Mouse (Mus musculus) left cerebral cortex, postnatal 10 days (tissue): ENCODE measurements around the gene Gramd1b. TPM values are rescaled to one million over a fixed set of nuclear protein-coding genes. Genes with fewer than 3 reads are reported as not detected.

Experiments used
- DNase-seq, 2 experiments: peaks; one replicate each; pipeline ENCODE4 v3.0.0; 2021 to 2022; ENCODE audit warnings: low spot score in 2 of 2, mixed read lengths in 1 of 2; ENCODE audit errors: extremely low spot score in 1 of 2
- intact Hi-C: fragments of 180-260 bp; cut with DNase I; formaldehyde crosslinking; loops from one replicate; pipeline ENCODE4 v1.15.1; 2025
- total RNA-seq, 2 experiments: library from RNA; stranded (reverse); gene quantifications; 2 replicates each; pipeline ENCODE4 v1.2.3; 2021

The Gramd1b gene
- total RNA-seq, 2 experiments from 2014 or later: 128 to 136 TPM

DNA sequence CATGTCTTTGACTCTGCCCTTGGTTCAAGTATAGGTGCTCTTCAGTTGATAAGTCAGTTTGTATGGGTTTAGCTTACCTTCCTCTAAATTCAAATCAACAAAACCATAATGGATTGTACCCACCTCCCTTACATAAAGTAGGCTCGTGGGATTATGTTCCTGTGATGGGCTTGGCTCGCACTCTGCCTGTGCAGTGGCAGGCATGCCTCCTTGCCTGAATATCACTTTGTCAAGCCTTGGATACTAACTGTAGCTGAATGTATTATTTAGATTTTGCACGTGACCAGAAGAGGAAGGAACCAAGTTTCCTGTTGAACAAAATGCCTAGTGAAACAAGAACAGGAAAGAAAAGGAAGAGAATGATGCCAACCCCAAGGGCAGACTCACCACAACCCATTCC, 260.1 kb downstream of the Gramd1b start:
- intact Hi-C loops: loop anchor here (5.0 kb wide), 1 partner anchor 44 kb away; no protein-coding TSS in a partner anchor
- DNase-seq: no peak

DNA sequence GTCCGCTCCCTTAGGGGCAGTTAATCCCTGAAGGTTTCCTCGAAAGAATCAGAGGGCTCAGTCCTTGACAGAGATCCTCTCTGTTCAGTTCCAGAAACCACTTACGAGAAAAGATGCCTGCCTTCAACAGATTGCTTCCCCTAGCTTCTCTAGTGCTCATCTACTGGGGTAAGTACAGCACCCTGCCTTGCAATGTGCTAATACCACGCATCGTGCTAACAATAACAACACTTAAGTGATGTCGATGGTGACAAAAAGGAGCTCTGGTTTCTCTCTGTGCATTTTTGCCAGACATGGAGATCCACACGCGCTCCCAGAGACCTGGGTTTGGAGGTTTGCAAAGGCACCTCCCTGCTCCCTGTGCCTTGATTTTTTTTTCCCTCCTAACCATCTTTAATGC, 261.3 kb downstream of the Gramd1b start:
- intact Hi-C loops: loop anchor here (5.0 kb wide), 1 partner anchor 43 kb away; no protein-coding TSS in a partner anchor
- DNase-seq: no peak

DNA sequence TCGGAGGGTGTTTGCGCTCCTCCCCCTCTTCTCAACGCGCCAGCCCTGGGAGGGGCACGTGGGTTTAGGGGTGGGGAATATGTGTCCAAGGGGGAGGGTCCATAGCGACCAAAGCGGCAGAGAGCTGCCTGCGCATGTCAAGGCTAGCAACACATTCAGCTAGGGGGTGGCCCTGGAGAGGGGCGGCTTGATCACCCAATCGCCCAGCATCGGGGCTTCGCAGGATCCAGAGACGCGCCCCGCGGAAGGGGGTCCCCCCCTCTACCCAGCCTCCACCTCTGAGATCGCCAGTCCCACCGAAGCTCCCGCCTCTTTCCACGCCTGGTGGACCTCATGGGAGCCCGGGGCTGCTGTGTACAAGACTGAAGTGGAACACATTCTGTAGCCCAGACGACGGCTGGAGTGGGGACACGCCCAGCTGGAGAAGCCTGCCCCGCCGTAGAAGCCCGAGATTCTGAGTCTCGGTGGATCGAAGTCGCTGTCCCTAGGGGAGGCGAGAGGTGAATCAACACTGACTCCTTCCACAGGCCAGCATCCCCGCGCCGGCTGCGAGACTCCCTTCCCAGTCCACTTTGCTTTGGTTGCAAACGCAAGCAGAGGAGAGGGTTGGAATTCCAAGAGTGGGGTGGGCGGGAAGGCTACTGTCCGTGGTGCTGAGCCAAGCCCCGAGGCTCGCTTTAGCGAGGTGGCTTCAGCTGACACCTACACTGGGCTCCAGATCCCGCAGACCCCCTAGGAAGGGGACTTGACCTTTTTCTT, 261.9 kb downstream of the Gramd1b start, which contains the start of gene Scn3b:
Scn3b (plus strand) TSS at position 115 of the 759 bp plus-strand sequence.
- intact Hi-C loops: no loop called here
- peak; percentile 90 to 91 for DNase-seq

DNA sequence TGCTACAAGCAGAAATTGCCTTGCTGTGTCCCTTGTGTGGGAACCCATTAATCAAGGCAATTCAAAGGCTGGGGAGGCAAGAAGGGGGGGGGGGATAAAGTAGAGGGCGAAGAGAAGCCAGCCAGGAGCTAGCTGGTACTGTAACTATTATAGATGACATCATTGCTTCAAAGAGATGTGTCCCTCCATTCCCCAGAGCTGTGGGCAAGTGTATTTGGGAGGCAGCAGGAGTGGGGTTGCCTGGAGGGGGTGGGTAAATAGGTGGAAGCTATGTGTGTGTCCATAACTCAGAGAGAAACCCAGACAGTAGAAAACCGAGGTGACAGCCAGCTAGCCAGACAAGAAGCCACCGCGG, 262.5 kb downstream of the Gramd1b start:
- intact Hi-C loops: no loop called here
- no peak for DNase-seq

DNA sequence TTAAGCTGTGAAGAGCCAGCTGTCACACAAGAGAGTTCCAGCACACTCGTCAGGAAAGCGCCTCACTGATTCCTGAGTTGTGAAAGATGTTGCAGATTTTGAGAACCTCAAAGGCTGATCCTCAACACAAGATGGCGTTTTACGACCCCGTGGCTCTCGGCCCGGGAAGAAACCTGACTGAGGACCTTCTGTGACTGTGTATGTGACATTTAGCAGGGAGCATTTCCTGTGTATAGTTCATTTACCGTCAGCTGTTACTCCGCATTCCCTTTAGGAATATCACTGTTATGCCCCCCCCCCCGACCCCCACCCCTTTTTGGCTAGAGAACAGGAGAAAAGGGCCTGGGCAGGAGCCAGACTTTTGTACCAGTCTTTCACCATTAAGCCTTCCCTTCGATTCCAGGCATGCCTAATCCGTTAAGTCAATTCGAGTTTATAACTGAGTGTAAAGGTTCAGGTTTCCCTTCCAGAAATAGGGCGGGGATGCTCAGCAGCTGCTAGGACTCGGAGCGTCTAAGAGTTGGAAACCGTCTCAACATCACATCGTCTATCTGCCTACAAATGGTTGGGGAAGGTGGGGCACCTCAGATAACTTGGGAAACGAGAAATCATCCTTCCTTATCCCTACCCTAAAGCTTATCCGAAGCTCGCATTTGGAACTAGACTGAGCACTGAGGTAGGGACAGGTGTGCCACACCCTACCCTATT, 263.0 kb downstream of the Gramd1b start:
- intact Hi-C loops: no loop called here
- no peak for DNase-seq

DNA sequence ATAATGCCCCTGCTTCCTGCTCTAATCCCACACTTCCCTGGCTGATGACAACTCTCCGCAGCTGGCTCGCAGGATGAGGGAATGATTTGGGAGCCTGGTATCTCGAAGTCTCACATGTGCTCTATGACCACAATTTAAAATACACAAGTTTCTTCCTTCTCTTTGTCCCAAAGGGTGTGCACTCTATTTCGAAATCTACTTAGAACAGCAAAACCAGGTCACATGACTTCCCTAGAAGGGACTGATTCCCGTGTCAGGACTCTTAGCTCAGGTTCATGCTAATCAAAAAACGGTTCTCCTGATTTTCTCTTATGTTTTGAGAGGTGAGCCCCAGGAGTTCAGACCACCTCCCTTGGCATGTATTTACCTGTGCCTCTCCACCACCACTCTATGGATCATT, 267.3 kb downstream of the Gramd1b start:
- intact Hi-C loops: no loop called here
- no peak for DNase-seq

DNA sequence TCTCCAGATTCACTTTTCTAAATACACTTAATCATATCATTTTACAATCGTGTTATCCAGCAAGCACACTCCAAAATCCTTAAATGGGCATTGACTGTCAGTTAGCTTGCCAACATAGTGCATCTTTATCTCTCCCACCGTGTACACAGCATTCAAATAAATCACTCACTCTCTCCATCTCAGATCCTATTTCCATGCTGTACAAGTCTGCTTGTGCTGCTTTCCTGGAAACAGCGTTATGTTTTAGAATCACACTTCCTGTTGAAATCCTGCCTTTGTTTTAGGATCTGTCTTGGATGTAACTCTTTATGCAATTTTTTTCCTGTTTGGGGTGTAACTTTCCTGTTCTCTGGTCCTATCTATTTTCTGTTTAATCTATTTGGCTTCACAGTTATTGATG, 278.7 kb downstream of the Gramd1b start:
- DNase-seq: no peak
- intact Hi-C loops: no loop called here

DNA sequence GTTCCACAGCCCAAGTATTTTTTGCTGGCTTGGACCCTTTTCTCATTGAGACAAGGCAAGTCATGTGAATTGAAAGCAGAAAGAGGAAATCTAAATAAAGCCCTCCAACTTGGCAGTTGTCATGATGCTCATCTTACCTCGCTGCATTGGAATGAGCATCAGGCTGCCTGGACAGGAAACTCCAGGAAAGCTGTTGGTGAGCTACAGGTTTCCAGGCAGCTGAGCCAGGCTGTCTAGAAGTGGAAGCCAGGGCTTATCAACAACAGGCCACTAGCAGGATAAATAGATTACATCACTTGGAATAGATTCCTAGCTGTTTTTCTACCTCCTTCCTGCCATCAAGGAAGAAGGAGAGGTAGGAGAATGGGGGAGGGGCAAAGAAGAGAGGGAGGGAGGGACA, 282.1 kb downstream of the Gramd1b start:
- intact Hi-C loops: no loop called here
- DNase-seq: no peak

DNA sequence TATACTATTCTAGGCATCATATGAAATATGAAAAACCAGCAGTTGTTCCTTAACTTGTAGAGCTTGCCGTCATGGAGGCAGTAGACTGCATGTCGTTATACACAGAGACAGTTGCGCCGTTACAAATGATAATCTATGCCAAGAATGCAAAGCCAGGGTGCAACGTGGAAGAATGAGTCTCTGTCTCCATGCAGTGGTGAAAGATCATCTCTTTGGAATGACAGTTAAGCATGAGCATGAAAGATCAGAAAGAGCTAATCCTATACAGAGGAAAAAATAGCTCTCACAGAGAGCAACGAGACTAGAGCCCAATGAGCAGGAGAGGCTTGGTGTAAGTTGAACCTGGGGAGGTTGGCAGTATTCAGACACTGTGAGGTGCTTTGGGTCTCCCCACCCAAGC, 284.5 kb downstream of the Gramd1b start:
- no peak for DNase-seq
- intact Hi-C loops: no loop called here

DNA sequence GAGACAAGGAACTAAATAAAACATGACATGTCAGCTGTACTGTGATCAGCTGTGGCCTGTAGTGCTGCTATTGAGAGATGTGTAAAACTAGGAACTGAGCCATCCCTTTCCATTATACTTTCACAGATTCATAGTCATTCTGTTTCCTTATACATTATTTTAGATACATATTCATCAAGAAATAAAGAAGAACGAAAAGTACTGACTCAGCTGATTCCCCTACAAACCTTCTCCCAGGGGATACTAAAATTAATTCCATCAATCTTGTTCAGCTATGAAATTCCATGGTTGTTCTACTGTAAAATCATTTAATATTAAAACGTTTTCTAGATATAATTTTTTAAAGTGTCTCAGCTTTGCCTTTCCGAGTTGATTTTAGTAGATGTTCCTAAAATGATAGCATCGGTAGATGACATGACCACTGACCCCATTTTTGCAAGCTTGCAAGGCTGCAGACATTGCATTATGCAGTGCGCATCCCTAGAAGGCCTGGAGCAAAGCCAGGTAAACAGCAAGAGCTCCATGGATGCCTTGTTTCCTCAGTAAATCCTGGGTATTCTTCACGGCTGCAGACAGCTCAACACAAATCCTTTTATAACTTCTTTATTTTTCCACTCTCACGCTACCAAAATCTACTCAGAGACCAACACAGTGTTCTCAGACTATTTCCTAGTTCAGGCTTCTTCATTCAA, 285.1 kb downstream of the Gramd1b start:
- no peak for DNase-seq
- intact Hi-C loops: no loop called here

DNA sequence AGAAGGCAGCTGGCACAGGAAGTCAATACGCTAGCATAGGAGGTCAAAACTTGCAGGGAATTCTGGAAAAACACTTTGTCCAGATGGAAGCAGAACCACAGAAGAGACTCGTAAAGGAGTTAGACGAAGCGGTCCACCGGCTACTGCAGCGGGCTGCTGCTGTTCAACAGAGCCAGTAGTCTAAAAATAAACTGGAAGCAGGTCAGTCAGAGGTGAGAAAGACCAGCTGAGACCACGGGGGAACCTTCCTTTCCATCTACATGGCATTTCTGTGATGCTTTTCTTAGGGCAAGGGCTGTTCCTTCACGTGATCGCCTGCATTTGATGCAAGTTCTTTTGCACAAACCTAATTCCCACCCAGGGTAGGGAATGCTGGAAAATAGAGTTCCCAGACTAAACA, 285.7 kb downstream of the Gramd1b start:
- DNase-seq: no peak
- intact Hi-C loops: no loop called here

Other genes with a start within 250 kb of the Gramd1b start
- not detected for gene Gm21915, start 139.2 kb upstream of the Gramd1b start, total RNA-seq
- 10 to 100 TPM; 50.0 to 59.1 TPM for gene Clmp, start 154.6 kb upstream of the Gramd1b start, total RNA-seq